Mouse (Mus musculus) lung, adult 2 months (tissue): ENCODE data around the gene Cwf19l2. TPM values are rescaled to one million over a fixed set of nuclear protein-coding genes. Genes with fewer than 3 reads are reported as not detected.
"Not testable (repeated sequence)": the region's sequence is repeated elsewhere in the genome, so short reads cannot be mapped to it uniquely, and the experiment has no call there.

Experiments
- DNase-seq: peaks from one replicate; pipeline ENCODE4 v3.0.0; 2022
- H3K4me1 ChIP-seq: fragments of 200-500 bp; 2 replicates; pipeline ENCODE4 v1.6.1; 2011; ENCODE audit warnings: low read length; ENCODE audit not compliant: control insufficient read depth, insufficient read depth
- H3K4me3 ChIP-seq: fragments of 200-500 bp; replicated peaks from 2 replicates; pipeline ENCODE3; 2011; ENCODE audit warnings: low read depth, mild to moderate bottlenecking, control low read depth, low read length; ENCODE audit errors: extremely low read depth
- CTCF ChIP-seq: fragments of 200-500 bp; IDR thresholded peaks from 2 replicates; pipeline ENCODE4 v1.5.1; 2011; ENCODE audit warnings: mild to moderate bottlenecking, low read length, control low read depth; ENCODE audit not compliant: insufficient read depth
- POLR2A ChIP-seq: fragments of 200-500 bp; IDR thresholded peaks from 2 replicates; pipeline ENCODE4 v1.6.1; 2011; ENCODE audit warnings: low read depth, mild to moderate bottlenecking, control low read depth, low read length, borderline replicate concordance; ENCODE audit errors: extremely low read depth
- WGBS: fragments of 180-500 bp; shearing (Covaris S2); methylation state at CpG from one replicate; pipeline ENCODE4 v1.1.7; 2018; 5-methylcytosine and 5-hydroxymethylcytosine counted together
- polyA plus RNA-seq: library from polyadenylated mRNA; depleted of rRNA; stranded (reverse); fragments of >200 nt; gene quantifications from 2 replicates; pipeline ENCODE4 v1.2.3, GENCODE M21; 2012; rRNA removed

Gene Cwf19l2
- 0.37 and 1.3 TPM in 2 replicates for polyA plus RNA-seq

GRCm38 (mm10) chr9:3403251-3404208 lies at the start of gene Cwf19l2:
TSS of gene Cwf19l2 (plus strand) at chr9:3403592.
- H3K4me3 ChIP-seq = peak within 1 kb of the TSS; percentile 97
- DNase-seq = peak; percentile 69
- WGBS = 1% methylated on average over 28 of the region's 28 CpGs
- TF ChIP-seq CTCF = peak; percentile 21; the same call in 1 of the 2 replicates
- TF ChIP-seq POLR2A = no peak; the same call in 1 of the 2 replicates
- H3K4me1 ChIP-seq = no peaks in the 10 kb centered on the region

GRCm38 (mm10) chr9:3376323-3376722 lies 27.1 kb upstream of the Cwf19l2 start:
- not testable (repeated sequence) for H3K4me1 ChIP-seq, DNase-seq, H3K4me3 ChIP-seq
- 66% methylated on average over 1 of the region's 1 CpGs for WGBS

GRCm38 (mm10) chr9:3404372-3404771 lies 980 bp downstream of the Cwf19l2 start:
- H3K4me1 ChIP-seq = no peaks in the 10 kb centered on the region
- H3K4me3 ChIP-seq = peak overlapping the region; percentile 97
- TF ChIP-seq CTCF (no peak), POLR2A (no peak)
- under 1% methylated on average over 13 of the region's 13 CpGs for WGBS
- DNase-seq = peak; percentile 15

- not testable (repeated sequence) for H3K4me3 ChIP-seq, H3K4me1 ChIP-seq, DNase-seq
- 90% methylated on average over 6 of the region's 6 CpGs for WGBS
Observed at GRCm38 (mm10) chr9:3439555-3440300, 36.3 kb downstream of the Cwf19l2 start.

- DNase-seq = no peak
- no peaks in the 10 kb centered on the region for H3K4me1 ChIP-seq
- H3K4me3 ChIP-seq = no peak overlapping the region
- TF ChIP-seq CTCF (no peak), POLR2A (no peak)
Observed at GRCm38 (mm10) chr9:3471897-3472296, 68.5 kb downstream of the Cwf19l2 start.

GRCm38 (mm10) chr9:3518645-3519044 lies 115.3 kb downstream of the Cwf19l2 start:
- Histone ChIP-seq H3K4me3 (no peak overlapping the region), H3K4me1 (no peaks in the 10 kb centered on the region)
- TF ChIP-seq POLR2A (no peak), CTCF (no peak)
- DNase-seq = no peak
- 94% methylated on average over 1 of the region's 1 CpGs for WGBS

- Histone ChIP-seq H3K4me1 (no peaks in the 10 kb centered on the region), H3K4me3 (no peak overlapping the region)
- DNase-seq = no peak
- 79% methylated on average over 1 of the region's 1 CpGs for WGBS
- TF ChIP-seq POLR2A = no peak
- TF ChIP-seq CTCF = no peak
Observed at GRCm38 (mm10) chr9:3519178-3519577, 115.8 kb downstream of the Cwf19l2 start.

- Histone ChIP-seq H3K4me1 (no peaks in the 10 kb centered on the region), H3K4me3 (no peak overlapping the region)
- DNase-seq = no peak
- 85% methylated on average over 2 of the region's 2 CpGs for WGBS
- TF ChIP-seq CTCF (no peak), POLR2A (no peak)
Observed at GRCm38 (mm10) chr9:3521031-3521430, 117.6 kb downstream of the Cwf19l2 start.

Other genes with a start within 250 kb of the Cwf19l2 start
- 1.2 and 1.7 TPM in 2 replicates for gene Alkbh8, start 68.5 kb upstream of the Cwf19l2 start, polyA plus RNA-seq
- gene Gucy1a2, start 129.2 kb downstream of the Cwf19l2 start, polyA plus RNA-seq = 1.5 and 1.8 TPM in 2 replicates